Mouse (Mus musculus): ENCODE data around the gene Brip1.
A peak's percentile ranks its signal among the peaks of the same experiment; 100 is the strongest.

The Brip1 gene

GRCm38 (mm10) chr11:86106596-86106995 is 94.4 kb downstream of the Brip1 start:
- no peak for DNase-seq

- DNase-seq = peak; percentile 46
Measured at GRCm38 (mm10) chr11:86101191-86101590, 99.8 kb downstream of the Brip1 start.

GRCm38 (mm10) chr11:86099341-86099740 is 101.7 kb downstream of the Brip1 start:
- peak; percentile 32 for DNase-seq

GRCm38 (mm10) chr11:86088815-86089214 is 112.2 kb downstream of the Brip1 start:
- no peak for DNase-seq

GRCm38 (mm10) chr11:86084522-86084921 is 116.5 kb downstream of the Brip1 start:
- no peak for DNase-seq

GRCm38 (mm10) chr11:86078025-86078424 is 123.0 kb downstream of the Brip1 start:
- no peak for DNase-seq

- DNase-seq = no peak
Measured at GRCm38 (mm10) chr11:86076966-86077365, 124.0 kb downstream of the Brip1 start.

- DNase-seq = no peak
Measured at GRCm38 (mm10) chr11:86076403-86076802, 124.6 kb downstream of the Brip1 start.

GRCm38 (mm10) chr11:86075371-86075770 is 125.6 kb downstream of the Brip1 start:
- no peak for DNase-seq

- DNase-seq = no peak
Measured at GRCm38 (mm10) chr11:86068651-86069050, 132.3 kb downstream of the Brip1 start.

GRCm38 (mm10) chr11:86067154-86067553 is 133.8 kb downstream of the Brip1 start:
- DNase-seq = peak; percentile 15

GRCm38 (mm10) chr11:86064881-86065280 is 136.1 kb downstream of the Brip1 start:
- peak; percentile 49 for DNase-seq

GRCm38 (mm10) chr11:86061243-86061642 is 139.8 kb downstream of the Brip1 start:
- no peak for DNase-seq

GRCm38 (mm10) chr11:86059123-86059522 is 141.9 kb downstream of the Brip1 start:
- DNase-seq = peak; percentile 34

GRCm38 (mm10) chr11:86055806-86056205 is 145.2 kb downstream of the Brip1 start:
- no peak for DNase-seq

GRCm38 (mm10) chr11:86051383-86051782 is 149.6 kb downstream of the Brip1 start:
- no peak for DNase-seq

- DNase-seq = no peak
Measured at GRCm38 (mm10) chr11:86050430-86051280, 150.3 kb downstream of the Brip1 start.

GRCm38 (mm10) chr11:86039994-86040393 is 161.0 kb downstream of the Brip1 start:
- no peak for DNase-seq

GRCm38 (mm10) chr11:86039355-86039754 is 161.6 kb downstream of the Brip1 start:
- DNase-seq = no peak

- DNase-seq = no peak
Measured at GRCm38 (mm10) chr11:86038701-86039100, 162.3 kb downstream of the Brip1 start.

- DNase-seq = no peak
Measured at GRCm38 (mm10) chr11:86032910-86033309, 168.1 kb downstream of the Brip1 start.

GRCm38 (mm10) chr11:86028034-86028433 is 173.0 kb downstream of the Brip1 start:
- no peak for DNase-seq

GRCm38 (mm10) chr11:86026556-86027194 is 174.3 kb downstream of the Brip1 start:
- DNase-seq = no peak

- no peak for DNase-seq
Measured at GRCm38 (mm10) chr11:86022439-86022838, 178.6 kb downstream of the Brip1 start.
